In the genomic region with DNA sequence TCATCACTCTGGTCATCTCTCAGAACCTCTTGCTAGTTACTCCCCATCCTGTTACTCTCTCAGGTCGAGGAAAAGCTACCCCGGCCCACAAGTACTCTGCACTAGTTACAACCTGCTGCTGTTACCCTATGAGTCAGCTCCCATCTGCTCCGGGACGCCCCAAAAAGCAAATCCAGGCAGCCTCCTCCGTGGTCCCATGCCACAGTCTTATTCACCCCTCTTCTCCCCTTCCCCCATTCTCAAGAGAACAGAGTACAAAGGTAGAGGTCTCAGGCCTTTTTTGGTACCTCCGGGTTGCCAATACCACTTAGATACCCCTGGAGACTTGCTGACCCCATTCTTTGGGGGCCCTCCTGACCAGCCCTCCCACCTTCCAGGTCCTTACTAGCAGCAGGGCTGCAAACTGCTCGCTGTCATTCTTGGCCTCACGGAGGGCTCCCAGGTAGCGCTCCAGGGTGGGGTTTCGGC, we compare ENCODE assay signal across 11 mouse cellular contexts. TPM values are rescaled to one million over a fixed set of nuclear protein-coding genes. Genes with fewer than 3 reads are reported as not detected.
DNase-seq lines count a peak whose midpoint lies in the region; ATAC-seq and TF ChIP-seq lines count a peak whose summit lies in the region.
"Had no signal": no experiment of that assay in that cellular context is flagged by ENCODE, and none has a peak within 500 bp of the region (broad histone marks: within the 10 kb centered on the region; RNA-seq: fewer than 3 reads in every experiment).

No protein-coding gene starts in this region.

- H3K4me3 ChIP-seq in heart, embryonic 15.5 days = peak overlapping the region; percentile 83
- peak overlapping the region; percentile 96; the same call in 1 of the 2 replicates for H3K4me3 ChIP-seq in E14TG2a.4 (replicated peaks; ENCODE audit: low read length)
- peak overlapping the region; percentile 86 for H3K4me3 ChIP-seq in forebrain, embryonic 13.5 days
- H3K4me3 ChIP-seq in limb, embryonic 15.5 days = peak overlapping the region; percentile 92

- no peaks in the 10 kb centered on the region for H3K27me3 ChIP-seq in heart, embryonic 15.5 days
- H3K27me3 ChIP-seq in E14TG2a.4 (ENCODE audit: insufficient read depth, low read length) = peaks cover 18% of the 10 kb centered on the region
- H3K27me3 ChIP-seq in forebrain, embryonic 13.5 days = no peaks in the 10 kb centered on the region
- no peaks in the 10 kb centered on the region for H3K27me3 ChIP-seq in limb, embryonic 15.5 days

- 60% methylated on average over 10 of the region's 10 CpGs for WGBS in heart, embryonic 15.5 days
- WGBS in forebrain, embryonic 13.5 days = 41% methylated on average over 10 of the region's 10 CpGs
- 52% methylated on average over 10 of the region's 10 CpGs for WGBS in limb, embryonic 15.5 days

- DNase-seq in heart, adult 9 months (ENCODE audit: low spot score in 2 of 2) = no peak
- DNase-seq in adrenal gland, postnatal 14 days = no peak
- no peak for DNase-seq in ovary, postnatal 36 days (ENCODE audit: low spot score)

- H3K27ac ChIP-seq in heart, embryonic 15.5 days = no peak overlapping the region
- H3K27ac ChIP-seq in forebrain, embryonic 13.5 days = no peak overlapping the region
- no peak overlapping the region for H3K27ac ChIP-seq in limb, embryonic 15.5 days

- peak overlapping the region; percentile 86 for H3K4me2 ChIP-seq in heart, embryonic 15.5 days
- peak overlapping the region; percentile 98 for H3K4me2 ChIP-seq in forebrain, embryonic 13.5 days
- peak overlapping the region; percentile 95 for H3K4me2 ChIP-seq in limb, embryonic 15.5 days

- H3K9ac ChIP-seq in heart, embryonic 15.5 days = no peak overlapping the region
- peak overlapping the region; percentile 90 for H3K9ac ChIP-seq in forebrain, embryonic 13.5 days
- no peak overlapping the region for H3K9ac ChIP-seq in limb, embryonic 15.5 days

- H3K4me1 ChIP-seq in heart, embryonic 15.5 days (replicated peaks) = peaks cover 47% of the 10 kb centered on the region
- H3K4me1 ChIP-seq in E14TG2a.4 (replicated peaks; ENCODE audit: low read depth, low read length) = peaks cover 60% of the 10 kb centered on the region
- H3K4me1 ChIP-seq in forebrain, embryonic 13.5 days = peaks cover 70% of the 10 kb centered on the region
- peaks cover 58% of the 10 kb centered on the region for H3K4me1 ChIP-seq in limb, embryonic 15.5 days

- peaks cover 20% of the 10 kb centered on the region for H3K36me3 ChIP-seq in heart, embryonic 15.5 days
- H3K36me3 ChIP-seq in E14TG2a.4 (ENCODE audit: insufficient read depth, low read length) = peaks cover 45% of the 10 kb centered on the region
- peaks cover 35% of the 10 kb centered on the region for H3K36me3 ChIP-seq in forebrain, embryonic 13.5 days (ENCODE audit: poor library complexity, severe bottlenecking)
- H3K36me3 ChIP-seq in limb, embryonic 15.5 days = peaks cover 36% of the 10 kb centered on the region

- ATAC-seq in heart, embryonic 15.5 days (replicated peaks; ENCODE audit: insufficient number of reproducible peaks, insufficient read depth, low FRiP score, low read depth) = no peak
- ATAC-seq in forebrain, embryonic 13.5 days = no peak
- ATAC-seq in limb, embryonic 15.5 days (ENCODE audit: insufficient number of reproducible peaks, low FRiP score, low TSS enrichment, low read depth) = no peak
- ATAC-seq in inflammation-experienced regulatory T-cells, adult 6 months = no peak

- TF ChIP-seq CTCF in E14TG2a.4 (conservative IDR thresholded peaks at IDR 0.05; ENCODE audit: low read length) = no peak

- no peaks in the 10 kb centered on the region for H3K9me3 ChIP-seq in heart, embryonic 15.5 days (replicated peaks)
- H3K9me3 ChIP-seq in E14TG2a.4 (ENCODE audit: low read length) = no peaks in the 10 kb centered on the region
- H3K9me3 ChIP-seq in forebrain, embryonic 13.5 days (replicated peaks) = no peaks in the 10 kb centered on the region
- H3K9me3 ChIP-seq in limb, embryonic 15.5 days = no peaks in the 10 kb centered on the region

RNA-seq across cellular contexts. Expression of gene Ncdn, which starts 1.6 kb away (rescaled TPM):
- polyA plus RNA-seq in heart, embryonic 15.5 days (2015; fragmentation: Nextera tagmentation; extraction: Ambion mirVana) = 18.6 and 25.8 TPM in 2 replicates
- polyA plus RNA-seq in forebrain, embryonic 13.5 days (2015; fragmentation: Nextera tagmentation; extraction: Ambion mirVana) = 47.6 and 60.0 TPM in 2 replicates
- 29.9 and 31.4 TPM in 2 replicates for polyA plus RNA-seq in limb, embryonic 15.5 days (2015; fragmentation: Nextera tagmentation; extraction: Ambion mirVana)
- total RNA-seq in adrenal gland, postnatal 14 days (2021) = 23.8 and 30.8 TPM in 2 replicates
- 10 to 100 TPM in 2 of 3 experiments, 1 to 10 TPM in 1; 9.7 to 12.0 (median 10.1) TPM for polyA plus RNA-seq in inflammation-experienced regulatory T-cells, adult 6 months (2017; shearing (Covaris generic))

RNA-seq across cellular contexts. Expression of gene AU040320, which starts 1.8 kb away (rescaled TPM):
- polyA plus RNA-seq in heart, embryonic 15.5 days (2015; fragmentation: Nextera tagmentation; extraction: Ambion mirVana) = 20.2 and 21.9 TPM in 2 replicates
- polyA plus RNA-seq in forebrain, embryonic 13.5 days (2015; fragmentation: Nextera tagmentation; extraction: Ambion mirVana) = 29.3 and 32.6 TPM in 2 replicates
- polyA plus RNA-seq in limb, embryonic 15.5 days (2015; fragmentation: Nextera tagmentation; extraction: Ambion mirVana) = 17.9 and 19.0 TPM in 2 replicates
- total RNA-seq in adrenal gland, postnatal 14 days (2021) = 28.9 and 32.4 TPM in 2 replicates
- polyA plus RNA-seq in inflammation-experienced regulatory T-cells, adult 6 months (2017; shearing (Covaris generic)) = 10 to 100 TPM; 17.0 to 24.0 (median 20.1) TPM

RNA-seq across cellular contexts. Expression of gene Tfap2e, which starts 15.6 kb away (rescaled TPM):
- not detected in 2 replicates for polyA plus RNA-seq in heart, embryonic 15.5 days (2015; fragmentation: Nextera tagmentation; extraction: Ambion mirVana)
- 0.19 and 0.31 TPM in 2 replicates for polyA plus RNA-seq in forebrain, embryonic 13.5 days (2015; fragmentation: Nextera tagmentation; extraction: Ambion mirVana)
- polyA plus RNA-seq in limb, embryonic 15.5 days (2015; fragmentation: Nextera tagmentation; extraction: Ambion mirVana) = 0.48 and 0.54 TPM in 2 replicates
- not detected in 2 replicates for total RNA-seq in adrenal gland, postnatal 14 days (2021)
- polyA plus RNA-seq in inflammation-experienced regulatory T-cells, adult 6 months (2017; shearing (Covaris generic)) = not detected
- total RNA-seq: left cerebral cortex, postnatal 14 days had no signal
- polyA plus RNA-seq: erythroblast, embryonic 14.5 days; small intestine, adult 2 months had no signal
